Mouse (Mus musculus) monocyte, adult 59 days (primary cell): ENCODE results near the gene Fam84b. TPM values are rescaled to one million over a fixed set of nuclear protein-coding genes. Genes with fewer than 3 reads are reported as not detected.

Experiments used
- total RNA-seq, 2 experiments: library from RNA; stranded (reverse); gene quantifications; one replicate each; pipeline ENCODE4 v1.2.4; 2023

The Fam84b gene
- 10 to 100 TPM in 1 of 2 experiments, 1 to 10 TPM in 1; 9.8 to 10.4 TPM for total RNA-seq

GRCm38 (mm10) chr15:60853231-60853999 is at the start of gene Fam84b:
TSS of gene Fam84b (minus strand) at chr15:60853778.

Other genes with a start within 250 kb of the Fam84b start
- gene A1bg, start 69.2 kb upstream of the Fam84b start, total RNA-seq = not detected